Mouse (Mus musculus) mature B cell (primary cell): ENCODE measurements around the gene Prkce.

ENCODE experiments used
- in situ Hi-C: fragments of 300-500 bp; cut with MboI; formaldehyde crosslinking; loops from 2 replicates; pipeline ENCODE4 v1.14.3; 2019

Prkce gene

GRCm38 (mm10) chr17:86364349-86365075 is 196.9 kb downstream of the Prkce start:
- in situ Hi-C loops = no loop called here

GRCm38 (mm10) chr17:86366919-86367318 is 199.3 kb downstream of the Prkce start:
- in situ Hi-C loops = no loop called here

DNA sequence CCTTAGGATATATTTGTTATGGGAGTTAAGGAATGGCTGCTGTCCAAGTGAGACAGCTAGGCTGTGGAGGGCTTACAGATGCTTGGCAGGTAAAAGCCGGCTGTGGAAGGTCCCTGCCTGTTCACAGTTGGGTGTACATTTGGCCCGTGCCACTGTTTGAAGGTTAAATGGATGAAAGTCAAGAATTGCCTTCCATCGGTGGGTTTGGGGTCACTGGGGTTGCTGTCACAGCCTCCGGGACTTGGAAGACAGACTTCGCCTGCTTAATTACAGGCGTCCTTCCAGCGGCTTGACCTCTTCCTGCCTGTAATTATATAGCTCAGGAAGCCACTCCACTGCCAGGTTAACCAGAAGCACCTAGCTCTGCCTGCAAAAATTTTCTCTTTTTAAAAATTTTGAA is 200.1 kb downstream of the Prkce start:
- in situ Hi-C loops = no loop called here

GRCm38 (mm10) chr17:86370106-86370742 is 202.6 kb downstream of the Prkce start:
- in situ Hi-C loops = no loop called here

DNA sequence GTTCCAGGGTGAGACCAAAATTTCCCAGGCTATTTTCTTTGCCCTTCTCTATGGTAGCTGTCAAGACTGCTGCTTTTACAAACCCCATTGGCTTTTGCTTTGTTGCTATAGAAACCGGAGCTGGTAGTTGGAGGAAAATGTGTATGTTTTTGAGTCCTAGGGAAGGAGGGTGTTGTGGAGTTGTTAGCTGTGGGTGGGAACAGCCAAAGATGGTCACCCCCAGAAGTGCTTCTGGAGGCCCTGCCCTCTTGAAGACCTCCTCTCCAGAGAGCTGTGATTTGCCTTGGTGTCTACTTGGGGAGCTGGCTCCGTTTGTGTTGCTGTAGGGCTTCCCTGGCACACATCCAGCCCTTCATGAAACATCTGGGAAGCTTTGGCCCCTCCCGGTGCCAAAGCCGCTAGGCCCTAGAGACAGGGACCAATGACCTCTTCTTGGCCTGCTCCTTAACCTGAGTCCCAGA is 203.5 kb downstream of the Prkce start:
- in situ Hi-C loops = no loop called here

DNA sequence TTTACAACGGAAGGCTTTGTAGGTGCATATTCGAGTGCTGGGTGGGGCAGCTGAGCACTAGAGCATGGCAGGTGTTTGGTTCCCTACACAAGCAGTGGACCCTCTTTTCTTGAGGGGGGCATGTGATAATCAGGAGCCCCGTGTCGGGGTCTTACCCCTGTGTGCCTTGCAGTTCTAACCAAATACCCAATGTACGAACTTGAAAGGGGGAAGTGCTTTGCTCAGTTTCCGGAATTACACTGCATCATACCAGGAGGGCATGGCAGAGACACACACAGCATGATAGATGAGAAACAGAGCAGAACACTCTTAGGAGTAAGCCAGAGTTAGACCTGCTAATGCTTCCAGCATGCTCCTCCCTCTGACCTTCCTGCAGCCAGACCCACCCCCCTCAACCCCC is 208.8 kb downstream of the Prkce start:
- in situ Hi-C loops = no loop called here

DNA sequence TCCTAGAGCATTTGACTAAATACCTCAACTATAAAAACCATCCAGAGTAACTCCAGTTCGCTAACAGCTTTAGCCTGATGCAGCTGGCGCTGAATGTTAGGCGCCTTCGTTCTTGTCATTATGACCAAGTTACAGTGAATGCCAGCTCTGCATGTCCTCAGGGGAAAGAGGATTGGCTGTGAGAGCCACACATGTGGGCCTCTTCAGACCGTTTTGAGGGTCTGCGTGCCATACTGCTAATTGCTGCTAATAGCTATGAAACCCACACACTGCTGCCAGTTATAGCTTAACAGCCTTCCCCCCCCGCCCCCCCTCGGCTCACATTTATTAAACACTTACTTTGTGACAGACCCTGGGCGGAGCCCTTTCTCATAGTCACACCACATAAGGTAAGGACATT is 210.3 kb downstream of the Prkce start:
- in situ Hi-C loops = no loop called here

DNA sequence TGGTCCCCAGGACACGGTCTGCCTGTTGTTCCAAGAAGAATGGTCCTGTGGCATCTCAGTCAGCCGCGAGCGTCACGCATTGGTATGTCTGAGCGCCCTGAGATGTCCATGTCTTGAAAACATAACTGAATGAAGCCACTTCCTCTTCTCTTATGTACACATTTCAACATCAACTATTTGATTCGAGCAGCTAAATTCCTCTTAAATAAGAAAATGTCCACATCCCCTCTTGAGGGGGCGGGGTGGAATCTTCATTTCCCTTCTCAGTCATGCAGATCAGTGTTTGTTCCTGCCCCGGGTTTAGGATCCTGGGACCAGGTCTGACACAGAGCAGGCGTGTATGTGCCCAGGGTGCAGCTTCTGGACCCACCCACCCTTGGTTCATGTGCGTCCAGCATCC is 211.0 kb downstream of the Prkce start:
- in situ Hi-C loops = no loop called here

- in situ Hi-C loops = no loop called here
Measured at GRCm38 (mm10) chr17:86379405-86380137, 212.0 kb downstream of the Prkce start.

DNA sequence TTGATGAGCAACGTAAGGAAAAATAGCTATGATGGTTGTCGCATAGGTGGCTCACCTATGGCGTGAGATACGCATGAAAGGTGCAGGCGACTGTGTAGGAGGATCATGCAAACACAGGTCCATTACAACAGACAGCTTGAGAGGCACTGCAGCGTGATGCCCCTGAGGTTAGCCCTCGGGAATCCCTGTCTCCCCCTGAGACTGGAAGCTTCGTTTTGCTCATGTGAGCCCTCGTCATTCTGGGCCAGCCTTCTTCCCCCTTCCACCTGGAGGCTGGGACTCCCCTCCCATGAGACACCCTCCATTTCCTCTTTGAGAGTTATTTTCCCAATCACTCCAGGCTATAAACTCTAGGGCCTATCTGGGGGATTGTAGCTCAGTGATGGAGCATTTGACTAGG is 213.9 kb downstream of the Prkce start:
- in situ Hi-C loops = no loop called here

GRCm38 (mm10) chr17:86382885-86383284 is 215.3 kb downstream of the Prkce start:
- in situ Hi-C loops = no loop called here

DNA sequence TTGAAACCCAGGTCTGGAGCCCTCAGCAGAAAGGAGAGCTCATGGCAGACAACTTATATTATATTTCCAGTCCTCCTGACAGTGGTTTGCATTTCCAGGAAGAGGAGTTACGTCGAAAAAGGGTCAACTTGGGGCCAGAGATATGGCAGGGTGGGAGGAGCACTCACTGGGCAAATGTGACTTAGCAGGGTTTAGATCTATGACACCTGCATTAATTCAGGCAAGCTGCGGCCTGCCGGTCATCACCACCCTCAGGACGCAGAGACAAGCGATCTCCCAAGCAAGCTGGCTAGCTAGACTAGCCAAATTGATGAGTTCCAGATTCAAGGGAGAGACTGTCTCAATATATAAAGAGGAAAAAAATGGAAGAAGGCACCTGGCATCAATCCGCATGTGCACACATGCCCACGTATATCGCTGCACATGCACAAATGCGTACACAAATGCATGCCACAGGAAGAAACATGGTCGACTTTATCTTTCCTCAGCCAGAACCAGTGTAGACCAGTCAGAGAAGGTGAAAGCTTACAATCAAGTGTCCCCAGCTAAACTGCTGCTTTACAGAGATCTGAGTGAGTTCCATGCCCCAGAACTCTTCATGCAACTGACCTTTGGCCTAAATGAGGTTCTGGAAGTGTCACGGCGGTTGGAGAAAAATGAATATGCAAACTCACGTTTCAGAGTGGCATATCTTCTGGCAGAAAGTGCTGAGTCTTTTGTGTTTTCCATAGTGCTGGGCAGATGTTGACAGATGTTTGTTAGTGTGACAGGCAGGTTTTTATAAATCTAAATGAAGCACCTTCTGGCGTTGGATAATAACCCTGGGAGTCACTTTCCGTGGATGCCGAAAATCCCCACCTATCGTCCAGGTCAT is 216.4 kb downstream of the Prkce start:
- in situ Hi-C loops = no loop called here

GRCm38 (mm10) chr17:86392475-86392874 is 224.9 kb downstream of the Prkce start:
- in situ Hi-C loops = no loop called here

DNA sequence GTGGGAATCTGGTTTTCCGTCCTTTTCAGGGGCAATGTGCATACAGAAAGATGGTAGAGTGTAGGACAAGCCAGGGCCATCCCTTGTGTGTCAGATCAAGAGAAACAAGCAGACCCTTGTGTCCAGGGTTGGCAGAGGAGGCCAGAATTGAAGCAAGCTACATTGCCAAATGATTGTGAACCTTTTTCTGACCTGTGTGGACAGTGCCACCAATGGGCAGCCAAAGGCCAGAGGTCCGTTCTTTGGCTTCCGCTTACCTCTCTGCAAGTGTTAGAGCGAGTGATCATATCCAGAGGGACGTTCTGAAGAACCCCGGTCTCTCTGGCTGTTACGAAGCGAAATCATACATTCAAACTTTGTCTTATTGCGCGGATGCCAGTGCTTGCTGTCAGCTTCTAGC is 225.6 kb downstream of the Prkce start:
- in situ Hi-C loops = no loop called here

DNA sequence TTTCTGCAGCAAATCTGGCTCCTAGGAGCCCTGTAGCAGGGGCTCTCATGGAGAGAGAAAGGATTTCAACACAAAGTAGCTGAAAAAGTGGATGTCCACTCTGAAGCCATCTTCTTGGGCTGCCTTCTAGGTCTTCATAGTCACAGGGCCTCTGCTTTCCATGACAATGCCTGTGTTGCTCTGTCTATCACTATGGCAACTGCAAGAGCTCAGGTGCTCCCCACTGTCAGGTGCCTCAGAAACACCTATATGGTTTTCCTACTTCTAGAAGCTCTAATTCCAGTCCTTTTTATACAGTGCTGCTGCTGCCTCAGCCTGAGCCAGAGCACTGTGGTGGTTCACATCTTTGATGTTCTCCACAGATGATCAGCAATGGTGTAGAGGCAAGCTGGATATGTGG is 229.5 kb downstream of the Prkce start:
- in situ Hi-C loops = no loop called here

DNA sequence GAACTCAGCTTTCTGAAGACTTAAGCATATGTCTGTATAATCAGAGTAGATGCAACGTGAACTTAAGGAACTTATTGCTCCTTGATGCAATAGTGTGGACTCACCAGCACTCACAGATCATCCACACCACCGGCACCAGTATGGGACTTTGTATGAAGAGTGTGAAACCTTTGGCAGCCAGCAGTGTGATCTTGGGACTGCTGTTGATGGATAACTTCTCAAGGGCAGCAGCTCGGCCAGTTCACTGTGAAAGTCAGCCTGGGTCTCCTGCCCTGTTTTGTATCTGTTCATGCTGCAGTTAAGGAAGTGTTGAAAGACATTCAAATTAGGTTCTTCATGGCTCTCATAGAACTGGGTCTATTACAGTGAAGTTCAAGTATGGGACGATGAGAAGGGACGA is 230.1 kb downstream of the Prkce start:
- in situ Hi-C loops = no loop called here

DNA sequence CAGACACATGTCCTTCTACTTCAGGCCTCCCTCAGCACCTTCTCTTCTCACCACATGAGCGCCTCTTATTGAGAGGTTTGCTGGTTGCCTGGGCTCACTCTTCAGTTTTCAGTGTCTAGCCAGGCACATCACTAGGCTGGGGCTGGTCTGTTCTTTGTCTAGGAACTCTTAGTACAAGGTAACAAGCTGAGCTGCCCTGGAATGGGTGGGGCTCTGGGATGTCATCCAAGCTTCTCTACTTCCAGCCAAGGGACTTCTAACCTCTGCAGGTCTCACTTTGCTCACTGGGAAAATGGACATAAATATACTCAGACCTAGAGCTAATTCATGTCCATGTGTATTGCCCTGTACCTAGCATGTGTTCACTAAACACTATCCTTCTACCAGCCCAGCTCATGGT is 230.6 kb downstream of the Prkce start:
- in situ Hi-C loops = no loop called here

DNA sequence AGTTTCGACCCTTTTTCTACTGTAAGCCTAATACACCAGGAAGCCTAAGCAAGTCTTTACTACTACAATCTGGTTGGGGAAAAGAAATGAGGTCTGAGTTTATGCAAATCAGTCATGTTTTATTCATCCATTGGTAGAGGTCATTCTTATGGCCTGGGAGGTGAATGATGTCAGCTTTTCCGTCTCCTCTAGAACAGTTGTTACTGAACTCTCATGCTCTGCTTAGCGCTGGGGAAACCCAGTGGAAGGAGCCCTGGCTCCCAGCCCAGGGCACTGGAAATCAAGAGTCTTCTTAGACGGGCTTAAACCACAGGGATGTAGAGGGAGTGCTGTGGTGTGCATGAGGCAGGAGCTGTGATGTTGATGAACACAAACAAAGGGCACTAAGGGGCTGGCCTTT is 232.4 kb downstream of the Prkce start:
- in situ Hi-C loops = no loop called here

- in situ Hi-C loops = no loop called here
Measured at GRCm38 (mm10) chr17:86404795-86405501, 237.4 kb downstream of the Prkce start.

- in situ Hi-C loops = no loop called here
Measured at GRCm38 (mm10) chr17:86405644-86406043, 238.1 kb downstream of the Prkce start.

DNA sequence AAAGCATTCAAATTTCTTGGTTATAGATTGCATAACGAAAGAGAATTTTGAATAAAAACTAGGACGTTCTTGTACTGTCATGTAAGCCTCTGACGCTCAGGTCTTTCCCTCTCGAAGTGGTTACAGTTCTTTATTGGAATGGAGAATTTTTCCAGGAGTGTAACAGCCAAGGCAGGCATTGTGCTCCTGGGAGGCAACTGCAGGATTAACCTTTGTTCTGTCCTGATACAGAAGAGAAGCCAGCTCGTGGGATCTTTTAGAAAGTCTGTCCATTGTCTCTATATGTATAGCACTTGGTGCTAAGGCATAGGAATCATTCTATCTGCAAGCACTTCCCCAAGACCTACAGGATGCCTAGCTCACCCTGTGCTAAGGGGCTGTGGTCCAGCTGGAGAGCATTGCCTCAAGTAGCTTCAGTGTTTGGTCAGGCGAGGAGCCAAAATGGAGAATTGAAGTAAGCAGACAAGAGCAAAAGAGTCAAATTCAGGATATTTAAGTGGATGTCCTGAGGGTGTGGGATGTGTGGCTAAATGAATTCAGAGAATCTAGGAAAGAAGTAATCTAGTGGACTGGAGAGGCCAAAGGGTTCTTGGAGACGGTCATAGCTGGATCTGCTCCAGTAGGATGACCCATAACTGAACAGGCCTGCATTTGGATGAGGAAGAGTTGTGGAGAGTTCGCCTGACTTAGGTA is 240.5 kb downstream of the Prkce start:
- in situ Hi-C loops = no loop called here
